Mouse (Mus musculus) spleen, adult 2 months (tissue): Measurements from ENCODE around the gene Fbxl17.

ENCODE experiments used
- CTCF ChIP-seq: fragments of 200-500 bp; IDR thresholded peaks from 2 replicates; pipeline ENCODE4 v1.5.1; 2011; ENCODE audit warnings: mild to moderate bottlenecking, inconsistent platforms; ENCODE audit not compliant: insufficient read depth, insufficient read length, insufficient replicate concordance; ENCODE audit errors: extremely low read depth
- POLR2A ChIP-seq: fragments of 200-500 bp; IDR thresholded peaks from 2 replicates; pipeline ENCODE4 v1.6.1; 2011; ENCODE audit warnings: low read depth, low read length, inconsistent platforms

DNA sequence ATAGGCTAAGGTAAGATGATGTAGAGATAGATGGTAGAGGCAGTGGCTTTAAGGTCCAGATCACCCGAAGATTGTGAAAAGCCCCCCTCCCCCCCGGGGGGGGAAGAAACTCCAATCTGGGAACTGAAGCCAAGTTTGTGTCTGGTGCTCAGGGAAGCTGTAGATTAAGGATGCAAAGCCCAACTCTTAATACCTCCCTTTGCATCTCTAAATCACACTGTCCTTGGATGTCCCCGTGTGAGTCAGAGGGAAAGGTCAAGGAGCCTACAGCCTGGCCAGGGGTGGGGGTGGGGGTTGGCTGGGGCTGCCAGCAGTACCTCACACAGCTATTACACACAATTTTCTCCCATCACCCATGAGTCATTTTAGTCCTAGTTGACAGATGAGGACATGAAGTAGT lies 453.4 kb downstream of the Fbxl17 start:
- TF ChIP-seq CTCF: no peak
- no peak for TF ChIP-seq POLR2A
